Mouse (Mus musculus): ENCODE data around the gene Tsacc. TPM values are rescaled to one million over a fixed set of nuclear protein-coding genes. Genes with fewer than 3 reads are reported as not detected.
"Not testable (repeated sequence)": the region's sequence is repeated elsewhere in the genome, so short reads cannot be mapped to it uniquely, and the experiment has no call there.

Gene Tsacc
- polyA plus RNA-seq, 2 experiments: 2.5 to 4.6 TPM

DNA sequence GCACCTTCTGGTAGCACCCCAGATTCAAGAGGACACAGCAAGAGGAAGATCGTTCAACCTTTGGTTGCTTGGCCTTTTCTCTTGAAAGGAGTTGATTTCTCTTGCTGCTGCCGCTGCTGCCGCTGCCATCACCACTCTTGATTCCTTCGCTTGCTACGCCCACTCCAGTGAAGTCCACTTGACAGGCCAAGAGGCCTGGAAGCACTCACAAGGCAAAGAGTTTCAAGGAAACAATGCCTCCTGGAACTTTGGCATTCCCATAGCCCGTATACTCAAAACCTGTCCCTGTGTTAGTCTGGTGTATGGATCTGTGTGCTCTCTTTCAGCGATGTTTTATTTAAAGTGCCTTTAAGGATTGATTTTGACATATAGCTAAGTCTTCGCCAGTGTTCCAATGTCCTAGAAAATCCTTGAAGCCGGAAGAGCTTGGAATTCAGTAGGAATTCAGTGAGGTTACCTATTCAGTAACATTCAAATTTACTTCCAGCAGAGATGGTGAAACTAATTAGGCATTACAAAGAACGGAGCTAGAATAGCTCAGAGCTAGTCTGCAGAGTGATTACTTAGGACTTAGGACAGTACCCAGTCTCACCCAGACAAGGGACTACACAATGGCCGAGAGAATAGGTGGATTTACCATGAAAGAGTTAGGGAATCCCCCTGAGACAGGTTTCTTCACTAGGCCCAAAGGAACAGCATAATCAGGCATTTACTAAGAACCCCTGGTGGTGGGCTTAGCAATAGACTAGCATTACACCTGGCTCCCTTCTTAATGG lies 15.5 kb downstream of the Tsacc start:
- not testable (repeated sequence) for ATAC-seq (ENCODE audit: insufficient read depth); H3K27me3 ChIP-seq (ENCODE audit: control insufficient read depth, insufficient read depth, low read length); H3K9ac ChIP-seq (replicated peaks); H3K36me3 ChIP-seq (replicated peaks; ENCODE audit: control insufficient read depth, insufficient read depth, low read depth); H3K4me1 ChIP-seq (replicated peaks; ENCODE audit: control insufficient read depth in 2 of 2, insufficient read depth in 2 of 2, low read length in 1 of 2); H3K4me2 ChIP-seq (ENCODE audit: low read depth); DNase-seq (ENCODE audit: low read depth in 3 of 3, low spot score in 3 of 3); H3K4me3 ChIP-seq (ENCODE audit: insufficient read depth in 1 of 2, low read depth in 2 of 2, low read length in 2 of 2); H3K27ac ChIP-seq; H3K9me3 ChIP-seq (ENCODE audit: control insufficient read depth, low read length)
- WGBS (ENCODE audit: insufficient replicate concordance): 63% methylated on average over 11 of the region's 11 CpGs

DNA sequence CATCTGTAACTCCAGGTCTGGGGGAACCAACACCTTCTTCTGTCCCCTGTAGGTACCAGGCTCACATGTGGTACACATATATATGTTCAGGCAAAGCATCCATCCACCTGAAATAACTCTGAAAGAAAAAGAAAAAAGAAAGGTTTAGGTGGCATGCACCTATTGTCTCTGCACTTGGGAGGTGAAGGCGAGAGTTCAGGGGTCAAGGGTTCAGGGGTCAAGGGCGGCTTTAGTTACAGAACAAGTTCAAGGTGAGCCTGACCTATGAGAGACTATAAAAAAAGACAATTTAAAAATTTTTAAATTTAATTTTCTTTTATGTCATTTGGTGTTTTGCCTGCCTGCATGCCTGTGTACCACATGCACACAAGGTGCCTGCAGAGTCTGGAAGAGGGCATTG lies 16.8 kb downstream of the Tsacc start:
- Histone ChIP-seq H3K27me3 (ENCODE audit: control insufficient read depth, insufficient read depth, low read length) (no peaks in the 10 kb centered on the region), H3K4me1 (replicated peaks; ENCODE audit: control insufficient read depth in 2 of 2, insufficient read depth in 2 of 2, low read length in 1 of 2) (no peaks in the 10 kb centered on the region), H3K9ac (replicated peaks) (no peak overlapping the region), H3K4me2 (ENCODE audit: low read depth) (no peak overlapping the region), H3K9me3 (ENCODE audit: control insufficient read depth, low read length) (no peaks in the 10 kb centered on the region), H3K36me3 (replicated peaks; ENCODE audit: control insufficient read depth, insufficient read depth, low read depth) (no peaks in the 10 kb centered on the region), H3K27ac (no peak overlapping the region), H3K4me3 (ENCODE audit: insufficient read depth in 1 of 2, low read depth in 2 of 2, low read length in 2 of 2) (no peak overlapping the region)
- WGBS (ENCODE audit: insufficient replicate concordance): 67% methylated on average over 2 of the region's 2 CpGs
- no peak for ATAC-seq (ENCODE audit: insufficient read depth)
- no peak for DNase-seq (ENCODE audit: low read depth in 3 of 3, low spot score in 3 of 3)
- TF ChIP-seq EP300 (IDR thresholded peaks at IDR 0.05; ENCODE audit: low read depth) (no peak), CTCF (IDR thresholded peaks at IDR 0.05; ENCODE audit: low read depth) (no peak)

DNA sequence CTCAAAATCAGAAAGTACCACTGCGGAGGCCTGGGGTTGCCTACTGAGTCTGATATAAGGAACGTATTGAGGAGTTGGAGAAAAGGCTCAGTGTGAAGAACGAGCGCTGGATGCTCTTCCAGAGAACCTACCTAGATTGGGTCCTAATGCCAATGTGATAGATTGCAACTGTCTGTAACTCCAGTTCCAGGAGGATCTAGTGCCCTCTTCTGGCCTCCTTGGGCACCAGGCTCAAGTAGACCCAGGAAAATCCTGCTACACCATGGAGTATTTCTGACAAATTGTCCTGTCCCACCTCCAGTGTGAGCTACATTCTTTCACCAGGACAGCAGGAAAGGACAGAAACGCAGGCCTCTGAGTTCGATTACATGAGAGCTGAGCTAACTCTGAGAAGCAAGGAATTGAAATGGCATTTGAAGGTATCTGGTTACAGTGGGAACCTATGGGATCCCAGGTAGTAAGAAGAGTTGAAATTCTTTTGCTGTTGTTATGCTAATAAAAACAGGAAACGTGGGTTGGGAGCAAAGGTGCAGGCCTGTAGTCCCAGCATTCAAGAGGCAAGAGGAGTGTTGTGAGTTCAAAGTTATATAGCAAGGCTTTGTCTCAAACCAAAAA lies 20.2 kb downstream of the Tsacc start:
- no peaks in the 10 kb centered on the region for H3K4me1 ChIP-seq (replicated peaks; ENCODE audit: control insufficient read depth in 2 of 2, insufficient read depth in 2 of 2, low read length in 1 of 2)
- WGBS (ENCODE audit: insufficient replicate concordance): 39% methylated on average over 7 of the region's 7 CpGs
- no peaks in the 10 kb centered on the region for H3K36me3 ChIP-seq (replicated peaks; ENCODE audit: control insufficient read depth, insufficient read depth, low read depth)
- no peak overlapping the region for H3K27ac ChIP-seq
- H3K27me3 ChIP-seq (ENCODE audit: control insufficient read depth, insufficient read depth, low read length): no peaks in the 10 kb centered on the region
- ATAC-seq (ENCODE audit: insufficient read depth) (no peak), DNase-seq (ENCODE audit: low read depth in 3 of 3, low spot score in 3 of 3) (no peak)
- no peak overlapping the region for H3K9ac ChIP-seq (replicated peaks)
- H3K4me3 ChIP-seq (ENCODE audit: insufficient read depth in 1 of 2, low read depth in 2 of 2, low read length in 2 of 2): no peak overlapping the region
- TF ChIP-seq CTCF (IDR thresholded peaks at IDR 0.05; ENCODE audit: low read depth) (peak; percentile 58), EP300 (IDR thresholded peaks at IDR 0.05; ENCODE audit: low read depth) (no peak)
- no peak overlapping the region for H3K4me2 ChIP-seq (ENCODE audit: low read depth)
- no peaks in the 10 kb centered on the region for H3K9me3 ChIP-seq (ENCODE audit: control insufficient read depth, low read length)

- no peak for ATAC-seq (ENCODE audit: insufficient read depth)
- no peaks in the 10 kb centered on the region for H3K4me1 ChIP-seq (replicated peaks; ENCODE audit: control insufficient read depth in 2 of 2, insufficient read depth in 2 of 2, low read length in 1 of 2)
- no peaks in the 10 kb centered on the region for H3K36me3 ChIP-seq (replicated peaks; ENCODE audit: control insufficient read depth, insufficient read depth, low read depth)
- WGBS (ENCODE audit: insufficient replicate concordance): 52% methylated on average over 2 of the region's 2 CpGs
- no peak overlapping the region for H3K27ac ChIP-seq
- no peaks in the 10 kb centered on the region for H3K27me3 ChIP-seq (ENCODE audit: control insufficient read depth, insufficient read depth, low read length)
- no peaks in the 10 kb centered on the region for H3K9me3 ChIP-seq (ENCODE audit: control insufficient read depth, low read length)
- no peak overlapping the region for H3K9ac ChIP-seq (replicated peaks)
- no peak overlapping the region for H3K4me2 ChIP-seq (ENCODE audit: low read depth)
- TF ChIP-seq CTCF (IDR thresholded peaks at IDR 0.05; ENCODE audit: low read depth) (no peak), EP300 (IDR thresholded peaks at IDR 0.05; ENCODE audit: low read depth) (no peak)
- no peak for DNase-seq (ENCODE audit: low read depth in 3 of 3, low spot score in 3 of 3)
- H3K4me3 ChIP-seq (ENCODE audit: insufficient read depth in 1 of 2, low read depth in 2 of 2, low read length in 2 of 2): no peak overlapping the region
Measured at GRCm38 (mm10) chr3:88276121-88276520, 20.7 kb downstream of the Tsacc start.

DNA sequence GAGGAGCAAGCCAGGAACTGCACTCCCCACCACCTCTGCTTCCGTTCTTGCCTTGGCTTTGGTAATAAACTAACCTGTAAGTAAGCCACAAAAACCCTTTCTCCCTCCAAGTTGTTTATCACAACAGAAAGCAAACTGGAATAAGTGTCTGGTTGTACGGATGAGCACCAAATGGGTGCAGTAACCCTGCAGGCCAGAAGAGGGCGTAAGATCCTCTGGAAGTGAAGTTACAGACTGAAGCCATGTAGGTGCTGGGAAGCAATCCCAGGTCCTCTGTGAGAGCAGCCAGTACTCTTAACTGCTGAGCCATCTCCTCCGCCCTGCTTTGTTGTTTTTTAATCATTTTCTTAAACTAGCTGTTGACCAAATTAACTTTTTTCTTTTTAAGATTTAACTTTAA lies 22.8 kb downstream of the Tsacc start:
- WGBS (ENCODE audit: insufficient replicate concordance): 71% methylated on average over 4 of the region's 4 CpGs
- no peaks in the 10 kb centered on the region for H3K9me3 ChIP-seq (ENCODE audit: control insufficient read depth, low read length)
- H3K27me3 ChIP-seq (ENCODE audit: control insufficient read depth, insufficient read depth, low read length): no peaks in the 10 kb centered on the region
- no peaks in the 10 kb centered on the region for H3K4me1 ChIP-seq (replicated peaks; ENCODE audit: control insufficient read depth in 2 of 2, insufficient read depth in 2 of 2, low read length in 1 of 2)
- TF ChIP-seq EP300 (IDR thresholded peaks at IDR 0.05; ENCODE audit: low read depth): no peak
- TF ChIP-seq CTCF (IDR thresholded peaks at IDR 0.05; ENCODE audit: low read depth): peak; percentile 50
- no peak overlapping the region for H3K27ac ChIP-seq
- ATAC-seq (ENCODE audit: insufficient read depth) (no peak), DNase-seq (ENCODE audit: low read depth in 3 of 3, low spot score in 3 of 3) (no peak)
- H3K9ac ChIP-seq (replicated peaks): no peak overlapping the region
- H3K4me3 ChIP-seq (ENCODE audit: insufficient read depth in 1 of 2, low read depth in 2 of 2, low read length in 2 of 2): no peak overlapping the region
- H3K36me3 ChIP-seq (replicated peaks; ENCODE audit: control insufficient read depth, insufficient read depth, low read depth): no peaks in the 10 kb centered on the region
- H3K4me2 ChIP-seq (ENCODE audit: low read depth): no peak overlapping the region
